Mouse (Mus musculus): ENCODE measurements around the gene Grwd1. TPM values are rescaled to one million over a fixed set of nuclear protein-coding genes. Genes with fewer than 3 reads are reported as not detected.

Gene Grwd1
- polyA plus RNA-seq, 1 experiment from 2014 or later = 62.7 TPM

GRCm38 (mm10) chr7:45832428-45832827, 1.7 kb upstream of the Grwd1 start:
- Histone ChIP-seq H3K27ac (ENCODE audit: low read length) (no peak overlapping the region), H3K9me3 (ENCODE audit: control insufficient read depth, low read depth, low read length) (no peaks in the 10 kb centered on the region), H3K4me3 (ENCODE audit: low read depth, low read length) (peak overlapping the region; percentile 39), H3K36me3 (ENCODE audit: control insufficient read depth, insufficient read depth, low read length) (peaks cover 19% of the 10 kb centered on the region), H3K4me1 (ENCODE audit: control insufficient read depth, insufficient read depth, low read length) (peaks cover 17% of the 10 kb centered on the region), H3K27me3 (ENCODE audit: control insufficient read depth, insufficient read depth, low read length) (peaks cover 28% of the 10 kb centered on the region), H3K4me2 (replicated peaks; ENCODE audit: low read depth, low read length) (peak overlapping the region; percentile 52), H3K9ac (replicated peaks; ENCODE audit: low read depth, low read length) (no peak overlapping the region)
- ATAC-seq (ENCODE audit: insufficient number of reproducible peaks, insufficient read depth, low FRiP score, low read depth) = no peak
- 11% methylated on average over 30 of the region's 30 CpGs for WGBS

GRCm38 (mm10) chr7:45831128-45831525, 383 bp upstream of the Grwd1 start:
- Histone ChIP-seq H3K27ac (ENCODE audit: low read length) (no peak overlapping the region), H3K9me3 (ENCODE audit: control insufficient read depth, low read depth, low read length) (no peaks in the 10 kb centered on the region), H3K4me2 (replicated peaks; ENCODE audit: low read depth, low read length) (peak overlapping the region; percentile 91), H3K9ac (replicated peaks; ENCODE audit: low read depth, low read length) (no peak overlapping the region), H3K4me1 (ENCODE audit: control insufficient read depth, insufficient read depth, low read length) (peaks cover 17% of the 10 kb centered on the region), H3K36me3 (ENCODE audit: control insufficient read depth, insufficient read depth, low read length) (peaks cover 32% of the 10 kb centered on the region), H3K27me3 (ENCODE audit: control insufficient read depth, insufficient read depth, low read length) (peaks cover 28% of the 10 kb centered on the region), H3K4me3 (ENCODE audit: low read depth, low read length) (peak overlapping the region; percentile 93)
- 30% methylated on average over 5 of the region's 5 CpGs for WGBS
- ATAC-seq (ENCODE audit: insufficient number of reproducible peaks, insufficient read depth, low FRiP score, low read depth) = no peak

GRCm38 (mm10) chr7:45826631-45827030, 4.1 kb downstream of the Grwd1 start:
- no peak for ATAC-seq (ENCODE audit: insufficient number of reproducible peaks, insufficient read depth, low FRiP score, low read depth)
- H3K9ac ChIP-seq (replicated peaks; ENCODE audit: low read depth, low read length) = no peak overlapping the region
- H3K27ac ChIP-seq (ENCODE audit: low read length) = no peak overlapping the region
- WGBS = 93% methylated on average over 7 of the region's 7 CpGs
- H3K36me3 ChIP-seq (ENCODE audit: control insufficient read depth, insufficient read depth, low read length) = peaks cover 54% of the 10 kb centered on the region
- no peak overlapping the region for H3K4me2 ChIP-seq (replicated peaks; ENCODE audit: low read depth, low read length)
- peaks cover 7% of the 10 kb centered on the region; the same call in 1 of the 2 replicates for H3K4me1 ChIP-seq (ENCODE audit: control insufficient read depth, insufficient read depth, low read length)
- H3K27me3 ChIP-seq (ENCODE audit: control insufficient read depth, insufficient read depth, low read length) = peaks cover under 1% of the 10 kb centered on the region; the same call in 1 of the 2 replicates
- H3K9me3 ChIP-seq (ENCODE audit: control insufficient read depth, low read depth, low read length) = no peaks in the 10 kb centered on the region
- H3K4me3 ChIP-seq (ENCODE audit: low read depth, low read length) = no peak overlapping the region

GRCm38 (mm10) chr7:45824598-45824997, 6.1 kb downstream of the Grwd1 start, which contains the start of gene Kcnj14:
TSS of gene Kcnj14 (minus strand) at chr7:45824782.
- H3K4me3 ChIP-seq (ENCODE audit: low read depth, low read length) = no peak within 1 kb of the TSS
- peaks cover 53% of the 10 kb centered on the region for H3K36me3 ChIP-seq (ENCODE audit: control insufficient read depth, insufficient read depth, low read length)
- no peak within 1 kb of the TSS for H3K27ac ChIP-seq (ENCODE audit: low read length)
- peaks cover 2% of the 10 kb centered on the region; the same call in 1 of the 2 replicates for H3K4me1 ChIP-seq (ENCODE audit: control insufficient read depth, insufficient read depth, low read length)
- H3K27me3 ChIP-seq (ENCODE audit: control insufficient read depth, insufficient read depth, low read length) = no peaks in the 10 kb centered on the region
- WGBS = 69% methylated on average over 7 of the region's 7 CpGs
- H3K9ac ChIP-seq (replicated peaks; ENCODE audit: low read depth, low read length) = no peak within 1 kb of the TSS
- no peaks in the 10 kb centered on the region for H3K9me3 ChIP-seq (ENCODE audit: control insufficient read depth, low read depth, low read length)
- ATAC-seq (ENCODE audit: insufficient number of reproducible peaks, insufficient read depth, low FRiP score, low read depth) = no peak
- H3K4me2 ChIP-seq (replicated peaks; ENCODE audit: low read depth, low read length) = no peak within 1 kb of the TSS

- no peak overlapping the region for H3K9ac ChIP-seq (replicated peaks; ENCODE audit: low read depth, low read length)
- no peak overlapping the region for H3K27ac ChIP-seq (ENCODE audit: low read length)
- no peaks in the 10 kb centered on the region for H3K4me1 ChIP-seq (ENCODE audit: control insufficient read depth, insufficient read depth, low read length)
- ATAC-seq (ENCODE audit: insufficient number of reproducible peaks, insufficient read depth, low FRiP score, low read depth) = no peak
- H3K4me2 ChIP-seq (replicated peaks; ENCODE audit: low read depth, low read length) = no peak overlapping the region
- no peak overlapping the region for H3K4me3 ChIP-seq (ENCODE audit: low read depth, low read length)
- no peaks in the 10 kb centered on the region for H3K9me3 ChIP-seq (ENCODE audit: control insufficient read depth, low read depth, low read length)
- no peaks in the 10 kb centered on the region for H3K27me3 ChIP-seq (ENCODE audit: control insufficient read depth, insufficient read depth, low read length)
- peaks cover 20% of the 10 kb centered on the region for H3K36me3 ChIP-seq (ENCODE audit: control insufficient read depth, insufficient read depth, low read length)
Measured at GRCm38 (mm10) chr7:45820913-45821312, 9.8 kb downstream of the Grwd1 start.

- 12% methylated on average over 25 of the region's 25 CpGs for WGBS
Measured at GRCm38 (mm10) chr7:45819843-45820242, 10.9 kb downstream of the Grwd1 start.

GRCm38 (mm10) chr7:45815984-45816351, 14.8 kb downstream of the Grwd1 start:
- no peaks in the 10 kb centered on the region for H3K27me3 ChIP-seq (ENCODE audit: control insufficient read depth, insufficient read depth, low read length)
- no peak overlapping the region for H3K4me3 ChIP-seq (ENCODE audit: low read depth, low read length)
- no peaks in the 10 kb centered on the region for H3K9me3 ChIP-seq (ENCODE audit: control insufficient read depth, low read depth, low read length)
- no peak overlapping the region for H3K4me2 ChIP-seq (replicated peaks; ENCODE audit: low read depth, low read length)
- H3K4me1 ChIP-seq (ENCODE audit: control insufficient read depth, insufficient read depth, low read length) = peaks cover 18% of the 10 kb centered on the region
- H3K27ac ChIP-seq (ENCODE audit: low read length) = no peak overlapping the region
- H3K9ac ChIP-seq (replicated peaks; ENCODE audit: low read depth, low read length) = no peak overlapping the region; the same call in 1 of the 2 replicates
- peaks cover 17% of the 10 kb centered on the region for H3K36me3 ChIP-seq (ENCODE audit: control insufficient read depth, insufficient read depth, low read length)
- no peak for ATAC-seq (ENCODE audit: insufficient number of reproducible peaks, insufficient read depth, low FRiP score, low read depth)
- 66% methylated on average over 2 of the region's 2 CpGs for WGBS

More at GRCm38 (mm10) chr7:45819843-45820242, 10.9 kb downstream of the Grwd1 start:
- Histone ChIP-seq H3K9ac (replicated peaks; ENCODE audit: low read depth, low read length) (no peak overlapping the region), H3K4me3 (ENCODE audit: low read depth, low read length) (no peak overlapping the region), H3K27me3 (ENCODE audit: control insufficient read depth, insufficient read depth, low read length) (no peaks in the 10 kb centered on the region), H3K4me1 (ENCODE audit: control insufficient read depth, insufficient read depth, low read length) (peaks cover 7% of the 10 kb centered on the region), H3K27ac (ENCODE audit: low read length) (no peak overlapping the region), H3K36me3 (ENCODE audit: control insufficient read depth, insufficient read depth, low read length) (peaks cover 9% of the 10 kb centered on the region; the same call in 1 of the 2 replicates), H3K9me3 (ENCODE audit: control insufficient read depth, low read depth, low read length) (no peaks in the 10 kb centered on the region), H3K4me2 (replicated peaks; ENCODE audit: low read depth, low read length) (peak overlapping the region; percentile 31; the same call in 1 of the 2 replicates)
- no peak for ATAC-seq (ENCODE audit: insufficient number of reproducible peaks, insufficient read depth, low FRiP score, low read depth)

GRCm38 (mm10) chr7:45815323-45815983, 15.3 kb downstream of the Grwd1 start:
- ATAC-seq (ENCODE audit: insufficient number of reproducible peaks, insufficient read depth, low FRiP score, low read depth) = no peak
- no peak overlapping the region for H3K9ac ChIP-seq (replicated peaks; ENCODE audit: low read depth, low read length)
- no peak overlapping the region for H3K4me2 ChIP-seq (replicated peaks; ENCODE audit: low read depth, low read length)
- WGBS = 58% methylated on average over 10 of the region's 10 CpGs
- no peak overlapping the region for H3K27ac ChIP-seq (ENCODE audit: low read length)
- H3K36me3 ChIP-seq (ENCODE audit: control insufficient read depth, insufficient read depth, low read length) = peaks cover 22% of the 10 kb centered on the region
- no peaks in the 10 kb centered on the region for H3K9me3 ChIP-seq (ENCODE audit: control insufficient read depth, low read depth, low read length)
- no peaks in the 10 kb centered on the region for H3K27me3 ChIP-seq (ENCODE audit: control insufficient read depth, insufficient read depth, low read length)
- peaks cover 18% of the 10 kb centered on the region for H3K4me1 ChIP-seq (ENCODE audit: control insufficient read depth, insufficient read depth, low read length)
- H3K4me3 ChIP-seq (ENCODE audit: low read depth, low read length) = no peak overlapping the region

- ATAC-seq (ENCODE audit: insufficient number of reproducible peaks, insufficient read depth, low FRiP score, low read depth) = no peak
- peak overlapping the region; percentile 20 for H3K4me3 ChIP-seq (ENCODE audit: low read depth, low read length)
- peaks cover 18% of the 10 kb centered on the region for H3K4me1 ChIP-seq (ENCODE audit: control insufficient read depth, insufficient read depth, low read length)
- H3K9ac ChIP-seq (replicated peaks; ENCODE audit: low read depth, low read length) = no peak overlapping the region
- peaks cover 28% of the 10 kb centered on the region for H3K36me3 ChIP-seq (ENCODE audit: control insufficient read depth, insufficient read depth, low read length)
- H3K4me2 ChIP-seq (replicated peaks; ENCODE audit: low read depth, low read length) = peak overlapping the region; percentile 47
- 3% methylated on average over 5 of the region's 5 CpGs for WGBS
- H3K9me3 ChIP-seq (ENCODE audit: control insufficient read depth, low read depth, low read length) = no peaks in the 10 kb centered on the region
- H3K27me3 ChIP-seq (ENCODE audit: control insufficient read depth, insufficient read depth, low read length) = no peaks in the 10 kb centered on the region
- no peak overlapping the region for H3K27ac ChIP-seq (ENCODE audit: low read length)
Measured at GRCm38 (mm10) chr7:45814841-45815240, 15.9 kb downstream of the Grwd1 start.

Data from stomach, embryonic 14.5 days (tissue).